Mouse (Mus musculus) natural killer cell, adult 2 months (primary cell): ENCODE data around the gene Fads3.

ENCODE experiments used
- DNase-seq, 2 experiments: peaks; one replicate each; pipeline ENCODE4 v3.0.0; 2022; ENCODE audit warnings: low spot score in 2 of 2

The Fads3 gene

GRCm38 (mm10) chr19:10070186-10070980 lies 29.0 kb downstream of the Fads3 start:
- no peak for DNase-seq

- DNase-seq: no peak
Observed at GRCm38 (mm10) chr19:10071166-10071565, 29.8 kb downstream of the Fads3 start.

GRCm38 (mm10) chr19:10071892-10072291 lies 30.5 kb downstream of the Fads3 start:
- DNase-seq: peak in 1 of 2 experiments; percentile 6

GRCm38 (mm10) chr19:10073145-10073544 lies 31.8 kb downstream of the Fads3 start:
- no peak for DNase-seq

- DNase-seq: no peak
Observed at GRCm38 (mm10) chr19:10078392-10078791, 37.0 kb downstream of the Fads3 start.

GRCm38 (mm10) chr19:10080384-10080783 lies 39.0 kb downstream of the Fads3 start:
- DNase-seq: no peak

GRCm38 (mm10) chr19:10082105-10082504 lies 40.7 kb downstream of the Fads3 start:
- no peak for DNase-seq

- DNase-seq: no peak
Observed at GRCm38 (mm10) chr19:10085454-10085853, 44.1 kb downstream of the Fads3 start.

GRCm38 (mm10) chr19:10086976-10087375 lies 45.6 kb downstream of the Fads3 start:
- no peak for DNase-seq

- DNase-seq: no peak
Observed at GRCm38 (mm10) chr19:10093829-10094228, 52.5 kb downstream of the Fads3 start.

- no peak for DNase-seq
Observed at GRCm38 (mm10) chr19:10094695-10095094, 53.3 kb downstream of the Fads3 start.

GRCm38 (mm10) chr19:10096371-10096876 lies 55.1 kb downstream of the Fads3 start:
- DNase-seq: no peak

- no peak for DNase-seq
Observed at GRCm38 (mm10) chr19:10097826-10098225, 56.5 kb downstream of the Fads3 start.

- DNase-seq: peak in 1 of 2 experiments; percentile 26
Observed at GRCm38 (mm10) chr19:10100631-10101071, 59.3 kb downstream of the Fads3 start.

- DNase-seq: peak in 1 of 2 experiments; percentile 13
Observed at GRCm38 (mm10) chr19:10101341-10102053, 60.1 kb downstream of the Fads3 start, which contains the start of gene Fads2. TSS of gene Fads2 (minus strand) at chr19:10101746.

GRCm38 (mm10) chr19:10102054-10102700 lies 60.8 kb downstream of the Fads3 start:
- DNase-seq: peak in 1 of 2 experiments; percentile 6

- DNase-seq: no peak
Observed at GRCm38 (mm10) chr19:10104234-10104633, 62.9 kb downstream of the Fads3 start.

- DNase-seq: no peak
Observed at GRCm38 (mm10) chr19:10105034-10105493, 63.7 kb downstream of the Fads3 start.

GRCm38 (mm10) chr19:10106634-10107033 lies 65.3 kb downstream of the Fads3 start:
- DNase-seq: no peak

GRCm38 (mm10) chr19:10107051-10107611 lies 65.8 kb downstream of the Fads3 start:
- no peak for DNase-seq

GRCm38 (mm10) chr19:10108129-10108528 lies 66.8 kb downstream of the Fads3 start:
- DNase-seq: no peak

GRCm38 (mm10) chr19:10108666-10109065 lies 67.3 kb downstream of the Fads3 start:
- no peak for DNase-seq
